Mouse (Mus musculus): ENCODE measurements at regions not wholly inside any gene's neighbourhood (a gene's known extent, or its start where the extent isn't known, plus 50 kb on each side); places are given as distances from the start of the nearest gene placed in this dataset.

GRCm38 (mm10) chr15:59864746-59865499 lies 151.5 kb downstream of the 4933412E24Rik start:
- no peaks in the 10 kb centered on the region for H3K79me2 ChIP-seq (ENCODE audit: control insufficient read depth, insufficient read depth)
- H3K4me3 ChIP-seq (ENCODE audit: insufficient read depth, poor library complexity, severe bottlenecking): no peak overlapping the region
- TF ChIP-seq CTCF (IDR thresholded peaks at IDR 0.05; ENCODE audit: control insufficient read depth, insufficient read depth, insufficient read length) (no peak), MYOG (IDR thresholded peaks at IDR 0.05; ENCODE audit: control insufficient read depth, extremely low read depth, insufficient read length) (no peak), MAX (IDR thresholded peaks at IDR 0.05) (no peak), CEBPB (IDR thresholded peaks at IDR 0.05; ENCODE audit: low read depth) (no peak), MYOD1 (IDR thresholded peaks at IDR 0.05; ENCODE audit: control insufficient read depth, insufficient read length, low read depth) (no peak), FOSL1 (IDR thresholded peaks at IDR 0.05; ENCODE audit: insufficient read depth, low read length, poor library complexity, severe bottlenecking) (no peak), USF1 (IDR thresholded peaks at IDR 0.05; ENCODE audit: low read depth) (no peak)
- H3K27me3 ChIP-seq (ENCODE audit: control insufficient read depth, insufficient read depth, insufficient read length): no peaks in the 10 kb centered on the region
- H3K79me3 ChIP-seq (ENCODE audit: low read depth): no peaks in the 10 kb centered on the region
- no peak overlapping the region for H3ac ChIP-seq (ENCODE audit: control insufficient read depth, insufficient read length, low read depth)
- no peaks in the 10 kb centered on the region for H3K36me3 ChIP-seq (ENCODE audit: control insufficient read depth, insufficient read depth)

DNA sequence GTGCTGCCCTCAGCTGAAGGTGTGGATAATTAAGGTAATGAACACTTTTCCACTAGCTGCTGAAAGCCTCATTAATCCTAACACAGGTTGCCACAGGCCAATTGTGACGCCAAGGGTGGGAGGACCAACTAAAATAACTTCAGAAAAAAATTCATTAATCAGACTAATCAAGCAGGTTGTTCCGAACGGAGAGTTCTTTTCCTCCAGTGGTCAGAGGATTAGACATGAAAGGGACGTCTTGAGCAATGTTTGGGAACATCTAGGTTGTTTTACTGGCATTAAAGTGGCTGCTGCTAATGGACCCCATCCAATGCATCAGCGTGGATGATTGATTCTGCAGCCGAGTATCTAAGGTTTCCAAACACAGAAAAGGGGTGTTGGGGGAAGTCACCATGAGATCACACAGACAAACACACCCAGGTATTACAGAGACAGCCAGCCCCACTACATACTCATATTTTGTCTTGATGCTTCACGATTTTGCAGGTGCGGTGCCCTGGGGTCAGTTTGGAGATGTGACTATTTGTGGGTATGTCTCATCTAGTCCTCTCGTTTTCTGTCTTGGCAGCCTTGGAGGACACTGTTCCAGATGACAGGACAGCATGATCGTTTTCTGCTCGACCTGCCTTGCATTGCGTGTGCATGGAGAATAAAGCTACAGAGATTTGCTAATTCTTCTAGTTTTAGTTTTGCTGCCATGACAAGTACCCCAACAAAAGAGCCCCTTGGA lies 164.0 kb downstream of the 4933412E24Rik start:
- Histone ChIP-seq H3K36me3 (ENCODE audit: control insufficient read depth, insufficient read depth) (no peaks in the 10 kb centered on the region), H3K79me3 (ENCODE audit: low read depth) (no peaks in the 10 kb centered on the region), H3ac (ENCODE audit: control insufficient read depth, insufficient read length, low read depth) (no peak overlapping the region), H3K4me3 (ENCODE audit: insufficient read depth, poor library complexity, severe bottlenecking) (no peak overlapping the region), H3K79me2 (ENCODE audit: control insufficient read depth, insufficient read depth) (no peaks in the 10 kb centered on the region), H3K27me3 (ENCODE audit: control insufficient read depth, insufficient read depth, insufficient read length) (no peaks in the 10 kb centered on the region)
- no peak for TF ChIP-seq FOSL1 (IDR thresholded peaks at IDR 0.05; ENCODE audit: insufficient read depth, low read length, poor library complexity, severe bottlenecking)
- no peak for TF ChIP-seq MAX (IDR thresholded peaks at IDR 0.05)
- no peak for TF ChIP-seq MYOD1 (IDR thresholded peaks at IDR 0.05; ENCODE audit: control insufficient read depth, insufficient read length, low read depth)
- TF ChIP-seq CTCF (IDR thresholded peaks at IDR 0.05; ENCODE audit: control insufficient read depth, insufficient read depth, insufficient read length): no peak
- no peak for TF ChIP-seq USF1 (IDR thresholded peaks at IDR 0.05; ENCODE audit: low read depth)
- no peak for TF ChIP-seq MYOG (IDR thresholded peaks at IDR 0.05; ENCODE audit: control insufficient read depth, extremely low read depth, insufficient read length)
- no peak for TF ChIP-seq CEBPB (IDR thresholded peaks at IDR 0.05; ENCODE audit: low read depth)

DNA sequence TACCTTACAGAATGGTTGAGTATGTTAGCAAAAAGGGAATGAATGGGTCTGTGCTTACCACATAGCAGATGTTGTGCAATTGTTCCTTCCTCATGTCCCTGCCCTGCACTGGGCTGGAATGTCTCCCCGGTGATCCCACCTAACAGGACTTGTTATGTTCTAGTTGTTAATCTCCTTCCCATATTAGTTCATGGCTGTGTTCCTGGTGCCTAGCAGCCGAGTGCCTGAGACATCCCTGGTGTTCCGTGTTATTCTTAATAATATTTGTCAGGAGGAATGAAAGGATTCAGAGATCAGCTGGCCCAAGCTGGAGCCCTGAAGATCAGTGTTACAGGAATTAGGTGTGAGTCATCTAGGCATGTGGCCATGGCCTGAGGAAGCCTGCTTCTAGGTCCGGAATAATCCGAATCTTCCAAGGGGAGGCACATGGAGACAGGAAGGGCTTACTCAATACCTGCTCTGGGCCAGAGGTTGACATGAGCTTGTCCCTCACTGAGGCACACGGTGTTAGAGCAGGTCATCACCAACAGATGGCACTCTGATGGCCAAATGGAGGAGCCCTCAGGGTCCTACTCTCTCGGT lies 171.2 kb downstream of the 4933412E24Rik start:
- H3K27me3 ChIP-seq (ENCODE audit: control insufficient read depth, insufficient read depth, insufficient read length): no peaks in the 10 kb centered on the region

GRCm38 (mm10) chr15:59836631-59837030 lies 179.8 kb downstream of the 4933412E24Rik start:
- TF ChIP-seq FOSL1 (IDR thresholded peaks at IDR 0.05; ENCODE audit: insufficient read depth, low read length, poor library complexity, severe bottlenecking) (peak; percentile 40), MYOD1 (IDR thresholded peaks at IDR 0.05; ENCODE audit: control insufficient read depth, insufficient read length, low read depth) (peak; percentile 19), USF1 (IDR thresholded peaks at IDR 0.05; ENCODE audit: low read depth) (no peak), CTCF (IDR thresholded peaks at IDR 0.05; ENCODE audit: control insufficient read depth, insufficient read depth, insufficient read length) (no peak), MYOG (IDR thresholded peaks at IDR 0.05; ENCODE audit: control insufficient read depth, extremely low read depth, insufficient read length) (no peak), CEBPB (IDR thresholded peaks at IDR 0.05; ENCODE audit: low read depth) (no peak), MAX (IDR thresholded peaks at IDR 0.05) (peak; percentile 25)
- no peak overlapping the region for H3ac ChIP-seq (ENCODE audit: control insufficient read depth, insufficient read length, low read depth)
- no peaks in the 10 kb centered on the region for H3K79me3 ChIP-seq (ENCODE audit: low read depth)
- no peak overlapping the region for H3K4me3 ChIP-seq (ENCODE audit: insufficient read depth, poor library complexity, severe bottlenecking)
- no peaks in the 10 kb centered on the region for H3K79me2 ChIP-seq (ENCODE audit: control insufficient read depth, insufficient read depth)
- no peaks in the 10 kb centered on the region for H3K27me3 ChIP-seq (ENCODE audit: control insufficient read depth, insufficient read depth, insufficient read length)
- no peaks in the 10 kb centered on the region for H3K36me3 ChIP-seq (ENCODE audit: control insufficient read depth, insufficient read depth)

More for the DNA sequence above, 171.2 kb downstream of the 4933412E24Rik start:
- Histone ChIP-seq H3K79me2 (ENCODE audit: control insufficient read depth, insufficient read depth) (no peaks in the 10 kb centered on the region), H3K79me3 (ENCODE audit: low read depth) (no peaks in the 10 kb centered on the region), H3K4me3 (ENCODE audit: insufficient read depth, poor library complexity, severe bottlenecking) (no peak overlapping the region), H3ac (ENCODE audit: control insufficient read depth, insufficient read length, low read depth) (no peak overlapping the region), H3K36me3 (ENCODE audit: control insufficient read depth, insufficient read depth) (no peaks in the 10 kb centered on the region)
- TF ChIP-seq CEBPB (IDR thresholded peaks at IDR 0.05; ENCODE audit: low read depth): peak; percentile 84
- TF ChIP-seq MYOG (IDR thresholded peaks at IDR 0.05; ENCODE audit: control insufficient read depth, extremely low read depth, insufficient read length): no peak
- TF ChIP-seq MYOD1 (IDR thresholded peaks at IDR 0.05; ENCODE audit: control insufficient read depth, insufficient read length, low read depth): no peak
- peak; percentile 46 for TF ChIP-seq MAX (IDR thresholded peaks at IDR 0.05)
- TF ChIP-seq USF1 (IDR thresholded peaks at IDR 0.05; ENCODE audit: low read depth): peak; percentile 46

GRCm38 (mm10) chr15:59833232-59833631 lies 183.2 kb downstream of the 4933412E24Rik start:
- TF ChIP-seq MYOD1 (IDR thresholded peaks at IDR 0.05; ENCODE audit: control insufficient read depth, insufficient read length, low read depth) (no peak), CEBPB (IDR thresholded peaks at IDR 0.05; ENCODE audit: low read depth) (peak; percentile 76), MAX (IDR thresholded peaks at IDR 0.05) (no peak), FOSL1 (IDR thresholded peaks at IDR 0.05; ENCODE audit: insufficient read depth, low read length, poor library complexity, severe bottlenecking) (no peak), CTCF (IDR thresholded peaks at IDR 0.05; ENCODE audit: control insufficient read depth, insufficient read depth, insufficient read length) (no peak), USF1 (IDR thresholded peaks at IDR 0.05; ENCODE audit: low read depth) (no peak), MYOG (IDR thresholded peaks at IDR 0.05; ENCODE audit: control insufficient read depth, extremely low read depth, insufficient read length) (no peak)
- no peaks in the 10 kb centered on the region for H3K79me2 ChIP-seq (ENCODE audit: control insufficient read depth, insufficient read depth)
- no peaks in the 10 kb centered on the region for H3K27me3 ChIP-seq (ENCODE audit: control insufficient read depth, insufficient read depth, insufficient read length)
- H3K4me3 ChIP-seq (ENCODE audit: insufficient read depth, poor library complexity, severe bottlenecking): no peak overlapping the region
- H3K36me3 ChIP-seq (ENCODE audit: control insufficient read depth, insufficient read depth): no peaks in the 10 kb centered on the region
- no peak overlapping the region for H3ac ChIP-seq (ENCODE audit: control insufficient read depth, insufficient read length, low read depth)
- no peaks in the 10 kb centered on the region for H3K79me3 ChIP-seq (ENCODE audit: low read depth)

Measured in C2C12 (cell line).